Mouse (Mus musculus) midbrain, embryonic 14.5 days (tissue): ENCODE results near the gene Atp1a1. TPM values are rescaled to one million over a fixed set of nuclear protein-coding genes. Genes with fewer than 3 reads are reported as not detected.

ENCODE experiments used
- ATAC-seq: fragments of 200-750 bp; cut with Nextera tagmentation; 2 replicates; pipeline ENCODE4 v1.8.0; 2017; ENCODE audit warnings: moderate number of reproducible peaks, moderate library complexity; ENCODE audit not compliant: low FRiP score, low TSS enrichment
- DNase-seq: peaks from one replicate; pipeline ENCODE4 v3.0.0-alpha.2; 2015
- H3K27ac ChIP-seq: fragments of 300-500 bp; sonication (generic); replicated peaks from 2 replicates; pipeline ENCODE4 v1.5.1; 2014; ENCODE audit warnings: mild to moderate bottlenecking, low read depth, low read length, moderate library complexity
- H3K27me3 ChIP-seq: fragments of 300-500 bp; sonication (generic); 2 replicates; pipeline ENCODE4 v1.6.1; 2014; ENCODE audit warnings: low read length, control low read depth, mixed read lengths; ENCODE audit not compliant: control insufficient read depth, insufficient read depth
- H3K36me3 ChIP-seq: fragments of 300-500 bp; sonication (generic); 2 replicates; pipeline ENCODE4 v1.6.1; 2014; ENCODE audit warnings: low read length, control low read depth; ENCODE audit not compliant: control insufficient read depth, insufficient read depth
- H3K4me1 ChIP-seq: fragments of 300-500 bp; sonication (generic); 2 replicates; pipeline ENCODE4 v1.6.1; 2014; ENCODE audit warnings: mild to moderate bottlenecking, antibody characterized with exemption, low read length, control low read depth; ENCODE audit not compliant: control insufficient read depth, insufficient read depth
- H3K4me2 ChIP-seq: fragments of 300-500 bp; sonication (generic); 2 replicates; pipeline ENCODE4 v1.6.1; 2014; ENCODE audit warnings: mild to moderate bottlenecking, low read length, moderate library complexity
- H3K4me3 ChIP-seq: fragments of 300-500 bp; sonication (generic); replicated peaks from 2 replicates; pipeline ENCODE4 v1.5.1; 2014; ENCODE audit warnings: low read depth, low read length
- H3K9ac ChIP-seq: fragments of 300-500 bp; sonication (generic); replicated peaks from 2 replicates; pipeline ENCODE4 v1.6.1; 2014; ENCODE audit warnings: mild to moderate bottlenecking, low read length, moderate library complexity
- H3K9me3 ChIP-seq: fragments of 300-500 bp; sonication (generic); 2 replicates; pipeline ENCODE4 v1.6.1; 2016; ENCODE audit warnings: low read length, control low read depth, mixed read lengths; ENCODE audit not compliant: control insufficient read depth
- WGBS: fragments of 180-500 bp; shearing (Covaris S2); extraction: QIAGEN DNeasy Blood & Tissue Kit; methylation state at CpG from one replicate; pipeline ENCODE4 v1.1.7; 2014; 5-methylcytosine and 5-hydroxymethylcytosine counted together
- polyA plus RNA-seq: library from polyadenylated mRNA; unstranded; fragments of >200 nt; fragmentation: Nextera tagmentation; extraction: Ambion mirVana; gene quantifications from 2 replicates; pipeline ENCODE4 v1.2.1, GENCODE M21; 2014

Gene Atp1a1
- polyA plus RNA-seq, 1 experiment from 2014 or later: 80.9 TPM

DNA sequence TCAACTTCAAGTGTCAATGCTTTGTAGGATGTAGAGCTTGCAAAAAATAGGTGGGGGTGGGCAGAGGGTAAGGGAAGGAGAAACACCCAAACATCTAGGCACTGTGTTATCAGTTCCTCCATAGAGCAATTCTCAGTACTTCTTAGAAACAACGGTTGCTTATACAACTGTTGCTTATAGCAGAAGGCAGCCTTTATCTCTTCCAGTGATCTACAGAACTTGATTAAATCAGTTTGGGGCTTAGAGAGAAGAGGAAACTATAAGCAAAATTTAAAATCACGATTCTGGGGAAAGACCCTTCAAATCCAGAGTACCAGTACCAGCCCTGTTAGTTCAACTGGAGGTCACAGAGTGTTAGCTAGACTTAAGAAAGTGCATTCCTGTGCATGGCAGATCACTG is 1.2 kb upstream of the Atp1a1 start:
- Histone ChIP-seq H3K27ac (no peak overlapping the region), H3K9me3 (no peaks in the 10 kb centered on the region), H3K27me3 (no peaks in the 10 kb centered on the region), H3K9ac (no peak overlapping the region), H3K4me2 (no peak overlapping the region), H3K36me3 (no peaks in the 10 kb centered on the region), H3K4me3 (no peak overlapping the region), H3K4me1 (peaks cover 33% of the 10 kb centered on the region)
- ATAC-seq (no peak), DNase-seq (no peak)
- 76% methylated on average over 2 of the region's 2 CpGs for WGBS

DNA sequence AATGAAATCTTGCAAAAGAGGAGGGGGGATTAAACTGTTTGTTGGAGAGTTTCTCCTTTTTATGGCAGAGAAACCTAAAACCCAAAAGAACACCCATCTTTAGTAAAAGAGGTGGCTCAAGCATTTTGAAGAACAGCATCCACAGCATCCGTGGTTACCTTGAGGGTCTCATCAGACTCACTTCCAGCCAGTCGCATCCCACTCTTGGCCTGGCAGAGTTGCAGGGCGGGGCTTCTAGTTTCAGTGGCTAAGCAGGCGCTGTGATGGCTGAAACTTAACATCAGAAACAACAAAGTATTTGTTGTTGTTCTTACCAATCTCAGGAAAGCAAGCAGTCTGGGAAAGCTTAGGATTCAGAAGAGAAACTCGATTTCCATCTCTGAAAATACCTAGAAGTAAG is 807 bp upstream of the Atp1a1 start:
- H3K27ac ChIP-seq: peak overlapping the region; percentile 95
- peak overlapping the region; percentile 86 for H3K4me3 ChIP-seq
- WGBS: 14% methylated on average over 5 of the region's 5 CpGs

DNA sequence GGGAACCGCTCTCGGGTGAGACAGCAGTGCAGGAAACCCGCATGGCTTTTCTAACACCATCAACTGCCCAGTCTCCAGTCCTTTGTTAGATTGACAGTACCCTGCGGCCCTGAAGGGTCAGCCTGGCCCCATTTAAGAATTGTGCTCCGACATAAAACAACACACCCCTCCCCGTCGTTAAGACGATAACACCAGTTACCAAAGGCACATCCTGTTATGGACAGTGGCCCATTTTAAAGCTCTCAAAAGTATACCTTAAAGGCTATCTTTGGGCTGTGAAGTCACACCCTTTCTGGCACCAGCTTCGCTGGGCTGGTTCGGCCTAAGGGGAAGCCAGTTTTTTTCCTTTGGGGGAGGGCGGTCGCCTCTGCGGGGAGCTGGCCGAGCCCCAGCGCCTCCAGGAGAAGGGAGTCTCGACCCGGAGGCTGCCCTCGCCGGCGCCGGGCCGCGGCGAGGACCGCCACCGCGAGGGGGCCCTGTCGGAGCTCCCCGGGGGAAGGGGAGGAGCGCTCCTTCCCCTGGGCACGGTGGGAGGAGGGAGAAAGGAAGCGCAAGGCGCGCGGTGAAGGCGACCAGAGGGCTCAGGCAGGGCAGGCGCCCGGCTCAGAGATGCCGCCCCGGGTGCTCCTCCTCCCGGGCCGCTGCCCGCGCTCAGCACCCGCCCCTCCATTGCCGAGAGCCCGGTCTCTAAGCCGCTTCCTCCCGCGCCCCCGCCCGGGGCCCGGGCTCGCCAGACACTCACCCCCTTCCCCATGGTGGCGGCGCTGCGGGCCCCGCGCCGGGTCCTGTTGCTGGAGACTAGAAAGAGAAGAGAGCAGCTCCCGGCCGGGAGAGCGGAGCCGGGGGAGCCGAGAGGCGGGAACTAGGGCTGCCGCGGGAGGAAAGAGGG is 579 bp downstream of the Atp1a1 start:
- peak overlapping the region; percentile 95 for H3K27ac ChIP-seq
- no peaks in the 10 kb centered on the region for H3K9me3 ChIP-seq
- peak; percentile 87 for DNase-seq
- H3K4me1 ChIP-seq: peaks cover 49% of the 10 kb centered on the region
- H3K9ac ChIP-seq: peak overlapping the region; percentile 87
- peak overlapping the region; percentile 62 for H3K4me2 ChIP-seq
- no peaks in the 10 kb centered on the region for H3K27me3 ChIP-seq
- peak overlapping the region; percentile 86 for H3K4me3 ChIP-seq
- no peaks in the 10 kb centered on the region for H3K36me3 ChIP-seq
- peak; percentile 76 for ATAC-seq
- WGBS: under 1% methylated on average over 60 of the region's 68 CpGs

More for the DNA sequence above, 807 bp upstream of the Atp1a1 start:
- peaks cover 36% of the 10 kb centered on the region for H3K4me1 ChIP-seq
- no peaks in the 10 kb centered on the region for H3K36me3 ChIP-seq
- DNase-seq (no peak), ATAC-seq (no peak)
- peak overlapping the region; percentile 62 for H3K4me2 ChIP-seq
- H3K27me3 ChIP-seq: no peaks in the 10 kb centered on the region
- peak overlapping the region; percentile 87 for H3K9ac ChIP-seq
- H3K9me3 ChIP-seq: no peaks in the 10 kb centered on the region

DNA sequence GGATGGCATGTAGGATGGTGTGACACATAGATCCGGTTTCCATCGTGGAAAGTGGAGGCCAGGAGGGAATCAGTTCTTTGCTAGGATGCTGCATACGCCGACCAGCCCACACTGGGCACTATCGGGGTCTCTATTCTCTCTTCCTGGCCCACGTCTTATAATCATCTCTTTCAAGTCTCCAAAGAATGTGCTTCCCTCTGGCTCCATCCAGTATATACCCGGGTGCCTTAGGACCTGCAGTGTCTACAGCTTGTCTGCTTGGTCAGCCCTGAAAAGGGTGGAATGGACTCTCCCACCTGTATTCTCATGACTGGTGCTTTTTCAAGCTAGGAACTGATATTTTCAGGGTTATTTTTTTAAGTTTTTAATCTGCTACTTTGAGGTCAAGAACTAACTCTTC is 1.3 kb downstream of the Atp1a1 start:
- peak overlapping the region; percentile 86 for H3K4me3 ChIP-seq
- no peaks in the 10 kb centered on the region for H3K27me3 ChIP-seq
- H3K36me3 ChIP-seq: no peaks in the 10 kb centered on the region
- peak overlapping the region; percentile 87 for H3K9ac ChIP-seq
- DNase-seq (peak; percentile 40), ATAC-seq (no peak)
- H3K9me3 ChIP-seq: no peaks in the 10 kb centered on the region
- peaks cover 55% of the 10 kb centered on the region for H3K4me1 ChIP-seq
- peak overlapping the region; percentile 95; the same call in 1 of the 2 replicates for H3K27ac ChIP-seq
- peak overlapping the region; percentile 62 for H3K4me2 ChIP-seq
- WGBS: 29% methylated on average over 7 of the region's 7 CpGs

DNA sequence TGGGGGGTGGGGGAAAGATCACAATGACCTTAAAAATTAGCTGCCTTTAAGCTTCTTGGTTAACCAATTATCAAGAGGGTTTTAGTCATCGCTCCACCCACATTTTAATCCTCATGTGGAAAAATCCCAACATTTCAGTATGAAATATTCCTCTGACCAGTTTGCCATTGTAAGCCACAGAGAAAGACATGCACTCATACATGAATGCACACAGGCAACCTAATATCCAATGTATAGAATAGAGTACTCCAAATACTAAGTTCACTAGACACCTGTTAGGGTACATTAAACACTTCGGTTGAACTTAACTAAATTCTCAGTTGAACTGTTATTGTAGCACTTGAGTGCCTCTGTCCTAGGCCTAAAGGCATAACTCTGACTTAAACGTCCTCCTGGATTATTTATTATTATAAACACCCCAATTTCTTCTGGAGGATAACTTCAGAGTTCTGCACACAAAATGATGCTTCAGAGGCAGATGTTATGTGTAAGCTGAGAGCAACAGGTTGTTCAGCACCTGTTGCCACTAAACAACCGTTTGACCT is 1.9 kb downstream of the Atp1a1 start:
- Histone ChIP-seq H3K9ac (peak overlapping the region; percentile 87), H3K4me2 (peak overlapping the region; percentile 62), H3K9me3 (no peaks in the 10 kb centered on the region), H3K27ac (no peak overlapping the region), H3K4me3 (peak overlapping the region; percentile 86), H3K27me3 (no peaks in the 10 kb centered on the region), H3K36me3 (no peaks in the 10 kb centered on the region), H3K4me1 (peaks cover 58% of the 10 kb centered on the region)
- no peak for DNase-seq
- no peak for ATAC-seq
- 83% methylated on average over 4 of the region's 4 CpGs for WGBS

DNA sequence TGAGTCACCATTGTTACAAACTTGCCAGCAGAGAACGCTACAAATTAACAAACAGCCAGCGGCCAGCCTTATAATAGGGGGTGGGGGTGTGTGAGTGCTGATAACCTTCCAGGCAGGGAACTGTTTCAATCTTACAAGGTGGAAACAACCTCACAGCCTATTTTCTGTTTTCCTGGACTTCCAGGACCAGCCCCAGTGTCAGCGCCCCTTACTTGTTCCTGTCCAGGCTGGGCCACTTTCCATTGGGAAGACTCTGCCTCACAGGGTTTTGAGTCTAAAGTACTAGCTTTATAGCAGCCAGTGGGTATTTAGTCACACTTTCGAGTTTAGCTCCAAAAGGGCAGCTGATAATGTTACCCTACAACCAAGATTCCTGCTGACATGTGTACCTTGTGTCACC is 2.8 kb downstream of the Atp1a1 start:
- Histone ChIP-seq H3K9ac (peak overlapping the region; percentile 31; the same call in 1 of the 2 replicates), H3K4me1 (peaks cover 62% of the 10 kb centered on the region), H3K36me3 (no peaks in the 10 kb centered on the region), H3K27ac (no peak overlapping the region), H3K4me3 (0 out of 2 replicates have a peak overlapping the region, but pooled peaks have one; percentile 5), H3K27me3 (no peaks in the 10 kb centered on the region), H3K4me2 (peak overlapping the region; percentile 62), H3K9me3 (no peaks in the 10 kb centered on the region)
- 54% methylated on average over 4 of the region's 4 CpGs for WGBS
- no peak for ATAC-seq
- no peak for DNase-seq

DNA sequence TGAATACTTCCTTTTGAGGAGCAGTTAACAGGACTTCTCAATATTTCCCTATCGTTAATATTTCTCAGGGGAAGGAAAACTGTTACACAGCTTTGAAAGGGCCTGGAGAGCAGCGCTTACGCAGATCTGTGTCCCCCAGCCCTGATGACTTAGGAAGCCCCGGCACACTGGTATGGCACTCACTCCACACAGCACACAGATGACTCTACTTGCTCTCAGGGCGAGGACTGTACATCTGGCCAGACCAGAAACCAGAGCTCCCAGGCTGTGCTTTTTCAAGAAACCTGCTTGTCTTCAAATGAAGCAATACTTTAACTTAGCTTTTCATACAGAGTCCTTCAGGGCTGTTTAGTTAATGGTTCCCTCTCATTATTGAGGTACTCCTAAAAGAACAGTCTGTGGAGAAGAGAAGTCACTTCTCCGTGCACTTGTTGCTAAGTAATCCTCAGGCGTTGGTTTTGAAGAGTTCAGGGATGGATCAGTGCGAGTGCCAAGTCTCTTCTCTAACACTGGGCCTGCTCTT is 3.4 kb downstream of the Atp1a1 start:
- H3K4me3 ChIP-seq: no peak overlapping the region
- no peak for DNase-seq
- peaks cover 68% of the 10 kb centered on the region for H3K4me1 ChIP-seq
- peak overlapping the region; percentile 62 for H3K4me2 ChIP-seq
- 58% methylated on average over 8 of the region's 8 CpGs for WGBS
- no peaks in the 10 kb centered on the region for H3K9me3 ChIP-seq
- H3K27me3 ChIP-seq: no peaks in the 10 kb centered on the region
- H3K9ac ChIP-seq: peak overlapping the region; percentile 14; the same call in 1 of the 2 replicates
- H3K36me3 ChIP-seq: no peaks in the 10 kb centered on the region; the same call in 1 of the 2 replicates
- H3K27ac ChIP-seq: no peak overlapping the region
- no peak for ATAC-seq

DNA sequence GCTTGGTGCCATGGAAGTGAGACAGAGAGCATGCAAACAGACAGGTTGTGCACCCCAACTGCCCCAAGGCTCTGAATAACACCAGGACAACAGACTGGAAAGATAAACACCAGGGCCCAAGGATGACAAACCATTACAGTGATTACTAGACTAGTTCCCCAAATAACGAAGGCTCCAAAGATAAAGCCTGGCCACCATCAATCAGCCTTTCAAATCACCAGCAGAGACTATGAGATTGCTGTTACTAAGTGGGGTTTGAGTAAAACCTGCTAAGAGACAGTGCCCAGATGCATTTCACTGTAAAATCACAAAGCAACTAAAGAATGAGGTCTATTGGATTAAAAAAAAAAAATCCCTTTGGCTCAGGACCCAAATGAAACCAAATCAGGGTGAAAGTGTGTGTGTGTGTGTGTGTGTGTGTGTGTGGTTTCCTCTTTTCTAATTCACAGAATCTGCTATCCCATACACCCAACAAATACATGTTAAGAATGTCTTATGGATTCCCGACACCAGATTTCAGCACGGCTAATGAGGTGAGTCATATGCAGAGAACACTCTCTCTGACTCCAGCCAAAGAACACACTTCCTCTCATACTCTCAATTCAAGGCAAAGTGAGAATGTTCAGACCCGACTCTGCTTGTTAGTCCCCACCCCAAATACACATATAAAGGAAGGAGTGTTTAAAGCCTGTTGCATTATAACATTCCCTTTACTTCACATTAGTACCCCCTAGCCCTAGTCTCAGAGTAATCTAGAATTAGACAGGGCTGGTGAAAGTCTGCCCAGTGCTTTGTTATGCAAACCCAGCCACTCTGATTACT is 4.4 kb downstream of the Atp1a1 start:
- ATAC-seq: no peak
- DNase-seq: peak; percentile 32
- Histone ChIP-seq H3K9me3 (no peaks in the 10 kb centered on the region), H3K4me1 (peaks cover 67% of the 10 kb centered on the region), H3K27me3 (no peaks in the 10 kb centered on the region), H3K27ac (peak overlapping the region; percentile 13; the same call in 1 of the 2 replicates), H3K4me3 (no peak overlapping the region), H3K9ac (no peak overlapping the region), H3K36me3 (no peaks in the 10 kb centered on the region; the same call in 1 of the 2 replicates), H3K4me2 (peak overlapping the region; percentile 62)
- 31% methylated on average over 4 of the region's 4 CpGs for WGBS
